Mouse (Mus musculus) liver, adult 2 months (tissue): ENCODE data around the gene Kat8.

Experiments
- CTCF ChIP-seq: fragments of 200-500 bp; IDR thresholded peaks from 2 replicates; pipeline ENCODE4 v1.5.1; 2011; ENCODE audit warnings: low read depth, low read length, control low read depth
- POLR2A ChIP-seq: fragments of 200-500 bp; IDR thresholded peaks from 2 replicates; pipeline ENCODE4 v1.6.1; 2011; ENCODE audit warnings: low read length, control low read depth; ENCODE audit not compliant: insufficient read depth; ENCODE audit errors: extremely low read depth

DNA sequence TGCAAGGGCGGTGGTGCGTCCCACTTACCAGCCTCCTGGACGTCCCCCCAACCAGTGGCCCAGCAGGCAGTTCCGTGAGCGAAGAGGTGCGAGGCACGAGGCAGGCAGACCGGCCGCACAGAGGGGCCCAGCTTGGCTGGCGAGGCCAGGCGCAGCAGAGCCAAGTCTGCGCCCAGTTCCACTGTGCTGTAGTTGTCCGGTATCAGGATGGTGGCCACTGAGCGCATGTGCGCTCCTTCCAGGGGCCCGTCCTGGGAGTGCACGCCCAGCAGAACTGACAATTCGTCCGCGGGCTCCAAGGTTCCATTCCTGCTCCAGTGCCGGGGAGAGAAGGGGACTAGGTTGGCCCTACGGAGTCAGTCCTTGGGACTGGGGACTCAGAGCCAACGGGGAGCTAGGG, 32.3 kb downstream of the Kat8 start:
- TF ChIP-seq POLR2A (no peak), CTCF (no peak)
